Mouse (Mus musculus) spleen, adult 2 months (tissue): ENCODE data around the gene Gm20388.

Experiments
- CTCF ChIP-seq: fragments of 200-500 bp; IDR thresholded peaks from 2 replicates; pipeline ENCODE4 v1.5.1; 2011; ENCODE audit warnings: mild to moderate bottlenecking, inconsistent platforms; ENCODE audit not compliant: insufficient read depth, insufficient read length, insufficient replicate concordance; ENCODE audit errors: extremely low read depth
- POLR2A ChIP-seq: fragments of 200-500 bp; IDR thresholded peaks from 2 replicates; pipeline ENCODE4 v1.6.1; 2011; ENCODE audit warnings: low read depth, low read length, inconsistent platforms

GRCm38 (mm10) chr8:123682073-123682761, 3771.6 kb downstream of the Gm20388 start:
- no peak for TF ChIP-seq CTCF
- TF ChIP-seq POLR2A, result no peak
